Mouse (Mus musculus) cortical plate, adult 2 months (tissue): ENCODE measurements around the gene Hexb. TPM values are rescaled to one million over a fixed set of nuclear protein-coding genes. Genes with fewer than 3 reads are reported as not detected.
A peak's percentile ranks its signal among the peaks of the same experiment; 100 is the strongest.
"Not testable (repeated sequence)": the region's sequence is repeated elsewhere in the genome, so short reads cannot be mapped to it uniquely, and the experiment has no call there.

ENCODE experiments used
- H3K27ac ChIP-seq: fragments of 200-500 bp; 2 replicates; pipeline ENCODE4 v1.5.1; 2012; ENCODE audit warnings: low read length, control low read depth, inconsistent platforms; ENCODE audit not compliant: insufficient read depth
- H3K4me1 ChIP-seq: fragments of 200-500 bp; 2 replicates; pipeline ENCODE4 v1.6.1; 2011; ENCODE audit warnings: low read length; ENCODE audit not compliant: control insufficient read depth, insufficient read depth
- H3K4me3 ChIP-seq: fragments of 200-500 bp; 2 replicates; pipeline ENCODE4 v1.5.1; 2011; ENCODE audit warnings: mild to moderate bottlenecking, low read length, control low read depth; ENCODE audit not compliant: insufficient read depth
- CTCF ChIP-seq: fragments of 200-500 bp; IDR thresholded peaks from 2 replicates; pipeline ENCODE4 v1.5.1; 2011; ENCODE audit warnings: mild to moderate bottlenecking, control low read depth, low read length; ENCODE audit not compliant: insufficient read depth; ENCODE audit errors: extremely low read depth
- POLR2A ChIP-seq: fragments of 200-500 bp; IDR thresholded peaks from 2 replicates; pipeline ENCODE4 v1.6.1; 2011; ENCODE audit warnings: mild to moderate bottlenecking, low read length, control low read depth; ENCODE audit not compliant: insufficient read depth; ENCODE audit errors: extremely low read depth
- polyA plus RNA-seq: library from polyadenylated mRNA; depleted of rRNA; stranded (reverse); fragments of >200 nt; gene quantifications from 2 replicates; pipeline ENCODE4 v1.2.3, GENCODE M21; 2012

Gene Hexb
- polyA plus RNA-seq, 1 experiment = 160 TPM

- H3K4me3 ChIP-seq = no peak overlapping the region
- no peak for TF ChIP-seq CTCF
- no peak for TF ChIP-seq POLR2A
- no peaks in the 10 kb centered on the region for H3K4me1 ChIP-seq
- no peak overlapping the region for H3K27ac ChIP-seq
Observed at GRCm38 (mm10) chr13:97184656-97185055, 13.5 kb downstream of the Hexb start.

- Histone ChIP-seq H3K4me3 (no peak overlapping the region), H3K4me1 (no peaks in the 10 kb centered on the region), H3K27ac (no peak overlapping the region)
- TF ChIP-seq CTCF = no peak
Observed at GRCm38 (mm10) chr13:97184168-97184567, 14.0 kb downstream of the Hexb start.

- no peak overlapping the region for H3K27ac ChIP-seq
- H3K4me3 ChIP-seq = no peak overlapping the region
- H3K4me1 ChIP-seq = no peaks in the 10 kb centered on the region
- no peak for TF ChIP-seq CTCF
- no peak for TF ChIP-seq POLR2A
Observed at GRCm38 (mm10) chr13:97182821-97183220, 15.3 kb downstream of the Hexb start.

GRCm38 (mm10) chr13:97180113-97180828 is 17.9 kb downstream of the Hexb start:
- TF ChIP-seq CTCF (no peak), POLR2A (no peak)

GRCm38 (mm10) chr13:97178943-97179342 is 19.2 kb downstream of the Hexb start:
- no peaks in the 10 kb centered on the region; the same call in 1 of the 2 replicates for H3K4me1 ChIP-seq
- no peak for TF ChIP-seq POLR2A
- no peak for TF ChIP-seq CTCF
- no peak overlapping the region for H3K27ac ChIP-seq
- H3K4me3 ChIP-seq = no peak overlapping the region

More at GRCm38 (mm10) chr13:97180113-97180828, 17.9 kb downstream of the Hexb start:
- H3K4me3 ChIP-seq = no peak overlapping the region
- no peak overlapping the region for H3K27ac ChIP-seq
- no peaks in the 10 kb centered on the region; the same call in 1 of the 2 replicates for H3K4me1 ChIP-seq

GRCm38 (mm10) chr13:97176731-97177130 is 21.4 kb downstream of the Hexb start:
- no peak overlapping the region for H3K4me3 ChIP-seq
- no peaks in the 10 kb centered on the region; the same call in 1 of the 2 replicates for H3K4me1 ChIP-seq
- H3K27ac ChIP-seq = peak overlapping the region; percentile 59; the same call in 1 of the 2 replicates
- TF ChIP-seq CTCF = no peak

- TF ChIP-seq CTCF = no peak
- no peaks in the 10 kb centered on the region; the same call in 1 of the 2 replicates for H3K4me1 ChIP-seq
- no peak overlapping the region for H3K4me3 ChIP-seq
- 0 out of 2 replicates have a peak overlapping the region, but pooled peaks have one; percentile 24 for H3K27ac ChIP-seq
Observed at GRCm38 (mm10) chr13:97175520-97176264, 22.5 kb downstream of the Hexb start.

GRCm38 (mm10) chr13:97145834-97146233 is 52.3 kb downstream of the Hexb start:
- Histone ChIP-seq H3K4me3 (no peak overlapping the region), H3K27ac (no peak overlapping the region), H3K4me1 (no peaks in the 10 kb centered on the region)
- TF ChIP-seq CTCF (peak; percentile 30; the same call in 1 of the 2 replicates), POLR2A (no peak)

- Histone ChIP-seq H3K4me3 (no peak overlapping the region), H3K27ac (no peak overlapping the region), H3K4me1 (peaks cover 2% of the 10 kb centered on the region; the same call in 1 of the 2 replicates)
- no peak for TF ChIP-seq POLR2A
- TF ChIP-seq CTCF = no peak
Observed at GRCm38 (mm10) chr13:97142321-97142720, 55.8 kb downstream of the Hexb start.

GRCm38 (mm10) chr13:97138404-97138931 is 59.7 kb downstream of the Hexb start:
- not testable (repeated sequence) for H3K27ac ChIP-seq, H3K4me1 ChIP-seq
- H3K4me3 ChIP-seq = peak overlapping the region; percentile 69
